Mouse (Mus musculus): ENCODE data around the gene Kcna7.

Kcna7 gene

DNA sequence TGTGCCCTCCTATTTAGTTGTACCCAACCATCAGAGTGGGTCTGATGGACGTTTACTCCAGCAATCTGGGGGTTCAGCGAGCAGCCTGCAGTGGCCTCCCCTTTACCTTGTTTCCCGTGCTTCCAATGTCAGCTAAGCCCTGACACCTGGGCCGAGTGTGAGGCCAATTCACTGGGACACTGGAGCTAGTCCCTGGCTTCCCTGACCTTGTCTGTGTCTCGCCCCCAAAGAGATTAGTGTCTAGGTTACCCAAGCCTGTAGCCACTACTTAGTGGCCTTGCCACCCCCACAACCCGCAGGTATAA is 15.1 kb downstream of the Kcna7 start, which contains the start of gene Lhb:
Gene Lhb, plus strand, starts transcription at position 206 of the 305 bp plus-strand sequence.
- no peak for DNase-seq (ENCODE audit: low spot score in 2 of 2)

DNA sequence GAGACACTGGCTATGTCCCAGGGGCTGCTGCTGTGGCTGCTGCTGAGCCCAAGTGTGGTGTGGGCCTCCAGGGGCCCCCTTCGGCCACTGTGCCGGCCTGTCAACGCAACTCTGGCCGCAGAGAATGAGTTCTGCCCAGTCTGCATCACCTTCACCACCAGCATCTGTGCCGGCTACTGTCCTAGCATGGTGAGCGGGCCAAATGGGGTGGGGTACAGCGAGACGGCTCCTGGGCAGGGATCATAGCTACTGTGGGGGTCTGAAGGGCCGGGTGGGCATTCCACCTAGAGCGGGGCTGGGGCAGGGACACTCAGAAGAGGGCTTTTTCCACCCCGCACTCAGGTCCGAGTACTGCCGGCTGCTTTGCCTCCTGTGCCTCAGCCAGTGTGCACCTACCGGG is 15.7 kb downstream of the Kcna7 start:
- DNase-seq (ENCODE audit: low spot score in 2 of 2) = no peak

DNA sequence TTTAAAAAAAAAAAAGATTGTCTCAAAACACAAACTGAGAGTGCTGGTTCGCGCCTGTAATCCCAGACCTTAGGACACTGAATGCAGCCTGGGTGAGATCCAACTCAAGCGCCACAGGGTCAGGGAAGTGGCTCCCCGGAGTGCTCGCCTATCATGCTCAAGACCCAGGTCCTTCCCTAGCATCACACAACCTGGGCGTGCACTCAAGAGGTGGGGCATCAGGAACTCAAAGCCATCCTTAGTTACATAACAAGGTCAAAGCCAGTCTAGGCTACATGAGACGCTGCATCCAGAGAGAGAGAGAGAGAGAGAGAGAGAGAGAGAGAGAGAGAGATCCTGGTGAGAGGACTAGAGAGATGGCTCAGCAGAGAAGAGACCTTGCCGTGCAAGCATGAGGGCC is 21.1 kb downstream of the Kcna7 start:
- no peak for DNase-seq (ENCODE audit: low spot score in 2 of 2)

DNA sequence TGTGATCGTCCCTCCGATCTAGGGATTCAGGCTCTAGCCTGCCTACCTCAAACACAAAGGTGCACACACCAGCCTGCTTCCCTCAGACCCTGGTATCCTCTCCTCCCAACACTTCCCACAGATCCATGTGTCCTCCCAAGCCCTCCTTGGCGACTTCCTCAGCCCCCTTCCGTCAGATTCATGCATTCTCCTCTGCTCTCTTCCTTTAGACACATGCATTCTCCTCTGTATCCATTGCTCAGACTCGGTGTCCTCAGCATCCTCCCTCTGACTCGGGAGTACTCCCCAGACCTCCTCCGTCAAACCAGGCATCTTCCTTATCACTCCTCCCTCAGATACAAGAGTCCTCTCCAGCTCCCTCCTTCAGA is 28.4 kb downstream of the Kcna7 start:
- DNase-seq (ENCODE audit: low spot score in 2 of 2) = no peak

DNA sequence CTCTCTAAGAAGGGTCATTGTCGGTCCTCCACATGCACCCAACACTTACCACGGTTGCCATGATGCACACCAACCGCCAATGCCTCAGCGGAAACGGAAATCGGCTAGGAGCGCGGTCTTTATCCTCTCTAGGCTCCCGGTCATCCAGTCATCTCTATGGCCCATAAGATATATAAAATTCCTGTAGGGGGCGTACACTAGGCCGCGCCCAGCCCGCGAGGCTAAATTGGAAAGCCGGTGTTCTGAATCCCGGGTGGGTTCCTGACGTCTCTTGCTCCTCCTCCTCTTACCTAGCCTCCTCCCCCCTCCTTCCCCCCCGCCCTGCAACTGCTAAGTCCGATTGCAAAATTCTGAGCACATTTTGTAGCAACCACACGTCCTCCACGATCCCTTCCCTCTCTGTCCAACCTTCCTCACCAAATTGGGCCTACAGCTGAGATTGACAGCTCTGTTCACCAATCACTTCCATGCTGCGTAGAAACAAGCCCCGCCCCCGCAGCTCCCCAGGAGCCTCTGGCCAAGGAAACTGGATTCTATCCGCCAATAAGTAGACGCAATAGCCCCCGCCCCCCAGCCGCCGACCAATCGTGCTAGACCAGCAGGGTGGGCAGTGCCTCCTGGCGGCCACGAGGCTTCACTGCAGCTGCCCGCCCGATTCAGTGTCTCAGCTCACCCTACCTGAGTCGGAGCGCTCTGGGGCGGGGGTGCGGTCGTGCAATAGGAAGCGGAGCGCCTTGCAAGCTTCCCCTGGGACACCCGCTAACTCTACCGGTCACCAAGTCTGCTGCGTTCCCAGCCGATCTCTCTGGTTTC is 29.0 kb downstream of the Kcna7 start, which contains the start of gene Gys1:
Gene Gys1, plus strand, starts transcription at position 642 of the 813 bp plus-strand sequence.
- peak; percentile 100 for DNase-seq (ENCODE audit: low spot score in 2 of 2)

DNA sequence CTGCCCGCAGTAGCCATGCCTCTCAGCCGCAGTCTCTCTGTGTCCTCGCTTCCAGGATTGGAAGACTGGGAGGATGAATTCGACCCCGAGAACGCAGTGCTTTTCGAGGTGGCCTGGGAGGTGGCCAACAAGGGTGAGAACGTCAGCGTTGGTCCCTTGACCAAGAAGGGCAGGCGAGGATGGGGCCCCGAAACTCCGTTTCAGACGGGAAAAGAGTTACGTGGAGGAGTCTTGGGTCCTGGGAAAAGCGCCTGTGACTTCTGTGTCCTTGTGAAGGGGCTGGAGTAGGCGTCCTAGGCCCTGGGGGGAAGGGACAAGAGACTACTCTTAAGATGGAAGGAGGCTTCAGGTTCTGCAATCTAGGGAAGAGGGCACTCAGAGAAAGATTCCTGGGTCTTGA is 29.6 kb downstream of the Kcna7 start:
- DNase-seq (ENCODE audit: low spot score in 2 of 2) = no peak

DNA sequence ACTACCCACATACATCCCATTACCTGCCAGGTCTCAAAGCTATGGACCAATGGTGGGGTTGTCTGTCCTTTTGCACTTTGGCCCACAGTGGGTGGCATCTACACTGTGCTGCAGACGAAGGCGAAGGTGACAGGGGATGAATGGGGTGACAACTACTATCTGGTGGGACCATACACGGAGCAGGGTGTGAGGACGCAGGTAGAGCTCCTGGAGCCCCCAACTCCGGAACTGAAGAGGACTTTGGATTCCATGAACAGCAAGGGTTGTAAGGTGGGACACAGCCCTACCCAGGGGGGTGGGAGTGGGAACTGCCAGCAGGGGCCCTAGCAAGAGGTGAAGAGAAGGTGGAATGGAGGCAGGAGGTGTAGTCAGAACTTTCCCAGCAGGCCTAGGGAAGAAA is 31.0 kb downstream of the Kcna7 start:
- no peak for DNase-seq (ENCODE audit: low spot score in 2 of 2)

DNA sequence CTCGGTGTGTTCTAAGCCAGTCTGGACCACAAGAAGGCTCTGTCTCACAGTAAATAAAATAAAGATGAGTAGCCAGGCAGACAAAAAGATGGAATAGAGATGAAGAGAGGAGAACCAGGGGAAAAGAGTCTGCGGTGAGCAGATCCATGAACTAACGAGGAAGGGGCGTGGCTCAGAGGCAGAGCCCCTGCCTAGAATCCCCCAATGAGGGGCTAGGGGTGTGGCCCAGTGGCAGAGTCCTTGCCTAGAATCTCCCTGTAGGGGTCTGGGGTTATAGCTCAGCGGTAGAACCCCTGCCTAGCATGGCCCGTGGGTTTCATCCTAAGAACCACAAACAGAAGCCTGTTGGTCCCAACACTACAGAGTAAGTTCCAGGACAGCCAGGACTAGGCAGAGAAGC is 31.6 kb downstream of the Kcna7 start:
- no peak for DNase-seq (ENCODE audit: low spot score in 2 of 2)

DNA sequence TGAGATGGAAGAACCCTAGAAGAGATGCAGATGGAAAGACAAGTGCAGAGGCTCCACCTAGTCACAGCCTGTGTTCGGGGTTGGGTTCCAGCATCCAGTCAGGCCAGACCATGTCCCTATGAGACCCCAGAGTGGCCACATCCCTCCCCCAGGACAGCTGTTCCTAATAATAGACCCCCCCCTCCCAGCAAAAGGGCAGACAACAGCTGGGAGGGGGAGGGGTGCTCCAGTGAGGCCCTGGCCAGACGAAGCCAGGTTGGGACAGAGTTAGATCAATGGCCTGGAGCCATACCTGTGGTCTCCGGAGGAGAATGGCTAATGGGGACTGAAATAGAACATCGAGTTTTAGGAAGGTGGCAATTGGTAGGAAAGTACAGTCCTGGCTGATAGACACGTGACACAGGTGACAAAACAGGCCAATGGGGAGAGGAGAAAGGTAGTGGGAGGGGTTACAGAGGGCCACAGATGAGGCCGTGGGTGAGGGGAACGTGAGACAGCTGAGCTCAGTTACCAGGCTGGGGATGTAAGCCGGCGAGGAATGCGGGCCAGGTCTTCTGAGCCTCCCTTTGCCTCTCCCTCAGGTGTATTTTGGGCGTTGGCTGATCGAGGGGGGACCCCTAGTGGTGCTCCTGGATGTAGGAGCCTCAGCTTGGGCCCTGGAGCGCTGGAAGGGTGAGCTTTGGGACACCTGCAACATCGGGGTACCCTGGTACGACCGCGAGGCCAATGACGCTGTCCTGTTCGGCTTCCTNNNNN is 32.2 kb downstream of the Kcna7 start, which contains the start of gene Ruvbl2:
Gene Ruvbl2, minus strand, starts transcription at position 576 of the 756 bp plus-strand sequence.
- no peak for DNase-seq (ENCODE audit: low spot score in 2 of 2)

DNA sequence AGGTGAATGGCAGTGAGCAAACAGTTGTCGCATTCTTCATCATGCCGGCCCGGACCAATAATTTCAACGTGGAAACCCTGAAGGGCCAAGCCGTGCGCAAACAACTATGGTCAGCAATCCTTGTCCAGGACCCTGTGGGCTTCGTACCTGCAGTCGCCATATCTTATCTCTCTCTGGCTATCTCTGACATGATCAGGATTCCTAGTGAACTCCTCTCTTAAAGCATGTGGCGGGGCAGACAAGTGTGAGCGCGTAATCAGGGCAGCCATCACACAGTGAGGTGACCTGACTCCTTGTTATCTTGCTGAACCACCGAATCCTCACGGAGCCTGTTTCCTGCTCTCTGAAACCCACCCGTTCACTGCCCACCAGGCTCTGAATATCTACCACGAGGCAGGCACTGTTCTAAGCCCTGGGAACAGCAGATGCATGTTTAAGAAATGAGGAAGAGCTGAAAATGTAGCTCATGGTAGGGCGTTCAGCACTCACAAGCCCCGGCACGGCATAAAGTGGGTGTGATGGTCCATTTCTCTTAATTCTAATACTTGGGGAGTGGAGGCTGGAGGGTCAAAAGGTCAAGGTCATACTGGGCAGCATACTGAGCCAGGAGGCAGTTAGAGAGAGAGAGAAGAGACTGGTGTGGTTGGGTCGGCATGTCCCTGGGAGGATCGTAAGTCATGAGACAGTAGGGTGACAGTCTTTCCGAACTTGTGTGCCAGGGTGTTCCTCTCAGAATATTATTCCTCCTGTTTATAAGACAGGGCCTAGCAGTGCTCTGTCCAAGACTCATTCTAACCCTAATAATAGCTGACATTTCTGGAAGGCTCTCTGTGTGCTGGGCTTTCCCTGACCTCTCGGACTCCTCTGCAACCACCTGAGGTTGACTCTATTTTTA is 38.3 kb downstream of the Kcna7 start:
- no peak for DNase-seq (ENCODE audit: low spot score in 2 of 2)

DNA sequence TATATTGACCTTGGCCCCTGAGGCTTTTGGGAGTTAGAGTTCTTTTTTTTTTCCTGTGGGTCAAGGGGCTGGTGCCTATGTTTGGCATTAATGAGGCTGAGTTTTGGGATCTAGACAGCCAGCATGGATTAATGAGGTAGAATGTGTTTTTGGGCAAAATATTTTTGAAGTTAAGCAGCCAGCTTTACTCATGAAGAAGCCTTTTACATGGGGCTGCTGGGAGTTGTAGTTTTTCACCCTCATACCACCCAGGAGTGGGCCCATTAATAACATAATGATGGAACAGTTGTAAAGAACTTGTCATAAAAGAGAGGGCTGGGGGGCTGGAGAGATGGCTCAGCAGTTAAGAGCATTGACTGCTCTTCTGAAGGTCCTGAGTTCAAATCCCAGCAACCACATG is 41.1 kb downstream of the Kcna7 start:
- no peak for DNase-seq (ENCODE audit: low spot score in 2 of 2)

DNA sequence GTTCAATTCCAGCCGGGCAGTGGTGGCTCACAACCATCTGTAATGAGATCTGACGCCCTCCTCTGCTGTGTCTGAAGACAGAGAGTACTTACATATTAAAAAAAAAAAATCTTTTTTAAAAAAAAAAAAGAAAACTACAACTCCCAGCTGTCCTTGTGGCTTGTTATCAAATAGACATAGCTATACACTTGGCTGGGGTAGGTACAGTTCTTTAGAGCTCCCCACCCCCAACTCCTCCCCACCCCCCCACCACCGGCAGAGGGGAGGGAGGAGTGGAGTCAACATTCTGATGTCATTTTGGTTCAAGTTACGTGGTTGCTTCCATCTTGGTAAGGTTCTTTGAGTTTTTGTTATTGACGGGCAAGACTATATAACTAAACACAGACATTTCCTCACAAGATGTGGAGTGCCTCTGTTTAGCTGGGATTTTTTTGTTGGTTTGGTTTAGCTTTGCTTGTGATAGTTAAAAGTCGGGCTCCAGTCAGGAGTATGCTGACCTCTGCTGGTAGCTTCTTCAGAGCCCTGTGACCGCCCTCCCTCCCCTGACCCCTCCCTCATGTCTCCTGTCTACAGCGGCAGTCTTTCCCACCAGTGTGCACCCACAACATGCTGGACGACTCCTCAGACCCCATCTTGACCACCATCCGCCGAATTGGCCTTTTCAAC is 42.0 kb downstream of the Kcna7 start:
- DNase-seq (ENCODE audit: low spot score in 2 of 2) = no peak

DNA sequence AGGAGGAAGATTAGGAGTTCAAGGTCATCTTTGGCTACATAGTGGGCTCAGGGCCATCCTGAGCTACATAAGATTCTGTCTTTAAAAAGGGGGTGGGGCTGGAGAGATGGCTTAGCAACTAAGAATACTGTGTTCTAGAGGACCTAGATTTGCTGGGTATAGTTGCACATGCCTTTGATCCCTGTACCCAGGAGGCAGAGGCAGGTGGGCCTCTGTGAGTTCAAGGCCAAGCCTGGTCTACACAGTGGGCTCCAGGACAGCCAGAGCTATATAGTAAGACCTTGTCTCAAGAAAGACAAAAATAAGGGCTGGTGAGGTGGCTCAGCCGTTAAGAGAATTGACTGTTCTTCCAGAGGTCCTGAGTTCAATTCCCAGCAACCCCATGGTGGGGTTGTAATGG is 44.5 kb downstream of the Kcna7 start:
- DNase-seq (ENCODE audit: low spot score in 2 of 2) = no peak

DNA sequence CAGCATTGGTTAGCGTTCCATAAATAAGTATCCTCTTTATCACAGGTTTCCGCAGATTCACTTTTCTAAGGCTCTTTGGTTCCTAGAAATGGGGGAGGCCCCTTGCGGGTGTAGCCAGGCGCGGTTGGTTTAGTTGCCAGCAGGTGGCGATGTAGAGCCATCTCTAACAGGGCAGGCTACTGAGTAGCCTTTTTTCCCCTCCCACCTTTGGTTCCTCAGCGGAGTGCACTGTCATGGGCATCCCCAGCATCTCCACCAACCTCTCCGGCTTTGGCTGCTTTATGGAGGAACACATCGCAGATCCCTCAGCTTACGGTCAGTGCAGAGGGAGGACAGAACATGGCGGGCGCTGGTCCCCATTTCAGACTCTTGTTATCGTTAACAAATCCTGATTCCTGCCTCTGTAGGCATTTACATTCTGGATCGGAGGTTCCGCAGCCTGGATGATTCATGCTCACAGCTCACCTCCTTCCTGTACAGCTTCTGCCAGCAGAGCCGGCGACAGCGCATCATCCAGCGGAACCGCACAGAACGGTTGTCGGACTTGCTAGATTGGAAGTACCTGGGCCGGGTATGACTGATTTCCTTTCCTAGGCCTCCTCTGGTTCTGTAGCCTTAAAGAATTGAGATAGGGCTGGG is 46.0 kb downstream of the Kcna7 start:
- peak; percentile 72 to 88 for DNase-seq (ENCODE audit: low spot score in 2 of 2)

DNA sequence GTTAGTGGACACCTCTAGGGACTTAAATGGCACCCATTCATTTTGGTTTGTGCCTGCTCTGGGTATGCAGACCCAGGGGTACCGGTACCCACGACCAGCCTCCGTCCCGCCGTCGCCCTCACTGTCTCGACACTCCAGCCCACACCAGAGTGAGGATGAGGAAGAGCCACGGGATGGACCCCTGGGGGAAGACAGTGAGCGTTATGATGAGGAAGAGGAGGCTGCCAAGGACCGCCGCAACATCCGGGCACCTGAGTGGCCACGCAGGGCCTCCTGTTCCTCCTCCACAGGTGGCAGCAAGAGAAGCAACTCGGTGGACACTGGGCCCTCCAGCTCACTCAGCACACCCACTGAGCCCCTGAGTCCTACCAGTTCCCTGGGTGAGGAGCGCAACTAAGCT is 49.5 kb downstream of the Kcna7 start:
- no peak for DNase-seq (ENCODE audit: low spot score in 2 of 2)

DNA sequence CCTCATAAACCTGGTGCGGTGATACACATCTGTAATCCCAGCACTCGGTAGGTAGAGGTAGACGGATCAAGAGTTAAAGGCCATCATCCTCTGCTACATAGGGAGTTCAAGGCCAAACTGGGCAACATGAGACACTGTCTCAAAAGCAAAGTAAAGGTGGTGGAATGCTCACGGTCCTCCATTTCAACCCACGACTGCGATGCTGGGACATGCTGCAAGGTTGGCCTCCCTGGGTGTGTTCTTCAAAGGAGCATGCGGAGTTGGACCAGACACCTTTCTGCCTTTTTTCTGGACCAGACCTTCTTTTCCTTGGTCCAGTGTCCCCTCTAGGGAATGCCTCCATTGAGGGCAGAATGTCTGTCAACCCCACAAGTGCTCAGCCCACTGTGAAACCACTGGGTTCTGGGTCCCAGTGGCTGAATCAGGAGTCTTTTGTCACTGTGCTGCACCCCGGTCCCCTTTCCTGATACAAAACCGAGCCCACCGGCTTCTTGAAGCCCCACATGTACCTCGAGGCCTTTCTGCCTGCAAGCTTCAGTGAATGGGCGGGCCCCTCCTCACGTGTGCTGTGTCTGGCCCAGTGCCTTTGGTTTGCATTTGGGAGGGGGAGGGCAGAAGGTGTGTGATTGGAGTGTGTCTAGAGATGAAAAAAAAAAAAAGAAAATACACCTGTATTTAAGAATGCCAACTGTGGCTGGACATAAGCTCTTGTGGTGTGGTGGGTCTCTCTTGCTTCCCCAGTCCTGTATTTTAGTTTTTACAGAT is 50.7 kb downstream of the Kcna7 start:
- DNase-seq (ENCODE audit: low spot score in 2 of 2) = no peak

DNA sequence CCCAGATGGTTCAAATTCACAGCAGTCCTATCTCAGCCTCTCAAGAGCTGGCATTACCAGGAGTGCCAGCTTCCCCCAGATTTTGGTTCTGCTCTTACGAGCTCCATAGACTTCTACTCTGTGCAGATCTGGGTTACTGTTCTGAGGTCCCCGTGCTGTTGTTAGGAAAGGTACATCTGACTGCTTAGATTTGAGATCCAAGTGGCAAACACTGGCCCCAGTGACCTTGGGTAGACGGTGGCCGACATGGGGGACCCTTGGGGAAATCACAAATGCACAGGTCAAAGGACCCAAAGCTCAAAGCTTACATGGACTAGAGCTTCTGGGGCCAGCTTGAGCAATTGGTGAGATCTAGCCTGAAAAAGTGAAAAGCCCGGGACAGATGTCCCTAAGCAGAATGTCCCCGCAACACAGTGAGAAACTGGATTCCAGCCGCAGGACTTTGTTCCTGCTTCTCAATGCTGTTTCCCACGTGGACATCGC is 51.3 kb downstream of the Kcna7 start:
- DNase-seq (ENCODE audit: low spot score in 2 of 2) = no peak

DNA sequence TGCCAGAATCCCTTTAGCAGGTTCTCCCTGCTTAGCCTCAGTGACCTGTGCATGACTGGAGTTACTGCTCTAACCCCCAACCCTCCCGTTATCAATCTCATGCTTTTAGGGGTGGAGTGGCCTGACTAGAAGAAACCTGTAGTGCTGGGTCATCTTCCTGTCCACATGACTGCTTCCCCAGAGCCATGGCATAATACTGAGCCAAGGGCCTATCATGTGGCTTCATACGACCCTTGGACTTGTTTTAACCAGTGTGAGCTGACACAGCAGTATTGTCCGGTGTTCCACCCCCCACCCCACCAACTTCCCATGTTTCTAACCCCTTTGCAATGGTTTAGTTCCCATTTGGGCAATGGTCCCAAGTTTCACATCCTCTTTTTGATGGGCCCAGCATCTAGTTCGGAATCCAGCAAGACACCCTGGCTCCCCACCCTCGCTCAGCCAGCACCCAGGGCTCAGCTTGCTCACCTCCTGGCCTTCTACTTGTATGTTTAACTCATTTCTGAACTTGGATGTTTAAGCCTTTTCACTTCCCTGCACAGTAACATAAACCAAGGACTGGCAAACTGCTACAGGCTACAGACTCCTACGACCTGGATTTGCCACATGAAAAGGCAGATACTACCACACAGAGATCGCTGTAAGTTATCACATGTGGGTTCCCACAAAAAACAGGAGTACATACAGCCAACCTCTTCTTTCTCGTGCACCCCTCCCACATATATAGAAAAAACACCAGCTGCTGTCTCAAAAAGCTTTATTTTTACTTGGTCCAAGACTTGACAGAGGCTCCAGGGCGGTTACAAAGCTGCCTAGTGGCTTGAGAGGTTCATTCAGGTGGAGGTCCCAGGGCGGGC is 52.0 kb downstream of the Kcna7 start:
- DNase-seq (ENCODE audit: low spot score in 2 of 2) = peak in 1 of 2 experiments; percentile 45

Data from natural killer cell, adult 2 months (primary cell).